Mouse (Mus musculus) cerebral cortex, adult 2 months (tissue): ENCODE results near the gene H13.

Experiments
- WGBS: fragments of 180-500 bp; shearing (Covaris S2); methylation state at CpG from one replicate; pipeline ENCODE4 v1.1.7; 2018; 5-methylcytosine and 5-hydroxymethylcytosine counted together

H13 gene

GRCm38 (mm10) chr2:152734501-152734900, 65.2 kb downstream of the H13 start:
- WGBS, result 28% methylated on average over 10 of the region's 10 CpGs

- 1% methylated on average over 28 of the region's 28 CpGs for WGBS
Measured at GRCm38 (mm10) chr2:152734984-152735383, 65.7 kb downstream of the H13 start.

- 1% methylated on average over 28 of the region's 28 CpGs for WGBS
Measured at GRCm38 (mm10) chr2:152736090-152736601, 66.9 kb downstream of the H13 start, which contains the start of gene Id1. Gene Id1 (plus strand): TSS chr2:152736251.

GRCm38 (mm10) chr2:152736748-152737147, 67.5 kb downstream of the H13 start:
- 2% methylated on average over 22 of the region's 22 CpGs for whole genome bisulfite sequencing

GRCm38 (mm10) chr2:152737306-152738221, 68.3 kb downstream of the H13 start:
- 50% methylated on average over 10 of the region's 10 CpGs for WGBS

GRCm38 (mm10) chr2:152738341-152738740, 69.1 kb downstream of the H13 start:
- WGBS, result 79% methylated on average over 2 of the region's 2 CpGs

- WGBS, result 5% methylated on average over 35 of the region's 36 CpGs
Measured at GRCm38 (mm10) chr2:152739031-152739841, 70.0 kb downstream of the H13 start.

GRCm38 (mm10) chr2:152739842-152740260, 70.6 kb downstream of the H13 start:
- WGBS, result 73% methylated on average over 3 of the region's 3 CpGs

- 88% methylated on average over 5 of the region's 5 CpGs for WGBS
Measured at GRCm38 (mm10) chr2:152740490-152740889, 71.2 kb downstream of the H13 start.

GRCm38 (mm10) chr2:152741153-152742041, 72.1 kb downstream of the H13 start:
- 60% methylated on average over 14 of the region's 14 CpGs for WGBS

GRCm38 (mm10) chr2:152742435-152742834, 73.2 kb downstream of the H13 start:
- WGBS, result 36% methylated on average over 10 of the region's 10 CpGs

GRCm38 (mm10) chr2:152753944-152754711, 84.9 kb downstream of the H13 start, which contains the start of gene Cox4i2:
Gene Cox4i2 (plus strand): TSS chr2:152754173.
- 23% methylated on average over 30 of the region's 30 CpGs for WGBS

- WGBS, result 77% methylated on average over 17 of the region's 17 CpGs
Measured at GRCm38 (mm10) chr2:152756474-152757393, 87.5 kb downstream of the H13 start.

GRCm38 (mm10) chr2:152757478-152757877, 88.2 kb downstream of the H13 start:
- WGBS, result 34% methylated on average over 2 of the region's 2 CpGs
